Mouse (Mus musculus) C2C12 (cell line): ENCODE measurements at regions not wholly inside any gene's neighbourhood (a gene's known extent, or its start where the extent isn't known, plus 50 kb on each side); places are given as distances from the start of the nearest gene placed in this dataset.

ENCODE experiments used
- CTCF ChIP-seq: IDR thresholded peaks from one replicate; pipeline ENCODE4 v1.5.1; 2011; ENCODE audit not compliant: control insufficient read depth, insufficient read depth, insufficient read length
- FOSL1 ChIP-seq: IDR thresholded peaks from one replicate; pipeline ENCODE4 v1.8.0; 2011; ENCODE audit warnings: mild to moderate bottlenecking, low read length; ENCODE audit not compliant: poor library complexity, insufficient read depth, severe bottlenecking
- MYOG ChIP-seq: IDR thresholded peaks from one replicate; pipeline ENCODE4 v1.6.1; 2011; ENCODE audit not compliant: control insufficient read depth, insufficient read length; ENCODE audit errors: extremely low read depth
- USF1 ChIP-seq: IDR thresholded peaks from one replicate; pipeline ENCODE4 v1.6.1; 2011; ENCODE audit warnings: low read depth, mild to moderate bottlenecking, control low read depth, moderate library complexity

- TF ChIP-seq CTCF: no peak
- TF ChIP-seq USF1: no peak
- TF ChIP-seq FOSL1: no peak
- no peak for TF ChIP-seq MYOG
These were observed 408.0 kb downstream of the H2al1j start for GRCm38 (mm10) chrX:11735516-11736170.
